Mouse (Mus musculus) adipocyte (in vitro differentiated cells): ENCODE data around the gene Cklf.
"Not testable (repeated sequence)": the region's sequence is repeated elsewhere in the genome, so short reads cannot be mapped to it uniquely, and the experiment has no call there.

Source experiments
- DNase-seq: peaks from one replicate; pipeline ENCODE4 v3.0.0-alpha.2; 2016; ENCODE audit warnings: low spot score

Cklf gene

GRCm38 (mm10) chr8:104264271-104264935 is 13.7 kb downstream of the Cklf start:
- not testable (repeated sequence) for DNase-seq

GRCm38 (mm10) chr8:104268368-104268767 is 17.7 kb downstream of the Cklf start:
- no peak for DNase-seq

- DNase-seq, result no peak
Measured at GRCm38 (mm10) chr8:104268937-104269440, 18.3 kb downstream of the Cklf start.

- not testable (repeated sequence) for DNase-seq
Measured at GRCm38 (mm10) chr8:104293081-104293480, 42.4 kb downstream of the Cklf start, which contains the start of gene Cmtm2a. Gene Cmtm2a (minus strand): TSS chr8:104293181.

GRCm38 (mm10) chr8:104294396-104294795 is 43.7 kb downstream of the Cklf start:
- DNase-seq, result no peak

- DNase-seq, result not testable (repeated sequence)
Measured at GRCm38 (mm10) chr8:104301577-104301976, 50.9 kb downstream of the Cklf start.

GRCm38 (mm10) chr8:104302536-104302935 is 51.9 kb downstream of the Cklf start:
- not testable (repeated sequence) for DNase-seq

- DNase-seq, result no peak
Measured at GRCm38 (mm10) chr8:104304962-104305361, 54.3 kb downstream of the Cklf start.

GRCm38 (mm10) chr8:104308341-104308740 is 57.7 kb downstream of the Cklf start:
- DNase-seq, result not testable (repeated sequence)

GRCm38 (mm10) chr8:104309441-104310155 is 58.9 kb downstream of the Cklf start, which contains the start of the genes Gm45711 and Cmtm1:
Gene Gm45711 (minus strand): TSS chr8:104310081.
Gene Cmtm1 (minus strand): TSS chr8:104310145.
- DNase-seq, result not testable (repeated sequence)

GRCm38 (mm10) chr8:104312023-104312422 is 61.4 kb downstream of the Cklf start:
- DNase-seq, result not testable (repeated sequence)

- DNase-seq, result peak; percentile 22
Measured at GRCm38 (mm10) chr8:104313311-104313710, 62.6 kb downstream of the Cklf start.
